Mouse (Mus musculus) granulocyte monocyte progenitor cell, adult 5-6 weeks (primary cell): ENCODE results near the gene Rangap1. TPM values are rescaled to one million over a fixed set of nuclear protein-coding genes. Genes with fewer than 3 reads are reported as not detected.

Experiments
- ATAC-seq: replicated peaks from 2 replicates; pipeline ENCODE4 v1.8.0; 2016; ENCODE audit warnings: mild to moderate bottlenecking, moderate TSS enrichment, inconsistent platforms; ENCODE audit not compliant: poor library complexity, severe bottlenecking
- total RNA-seq, 2 experiments: library from RNA; stranded (forward) in 1 of 2; stranded (reverse) in 1 of 2; fragments of 200-712, 200-1000 nt in 1 of 2; fragments of >200 nt in 1 of 2; fragmentation: Nextera tagmentation in 1 of 2; gene quantifications; 2 replicates each; pipeline ENCODE4 v1.2.3; 2014 to 2017

The Rangap1 gene
- total RNA-seq (2014; fragmentation: Nextera tagmentation) (58.9 and 63.9 TPM in 2 replicates), total RNA-seq (2017) (114 TPM in 2 replicates)

- peak; percentile 67 for ATAC-seq
Measured at GRCm38 (mm10) chr15:81744992-81745600, at the start of gene Rangap1, which contains the start of gene Zc3h7b. TSS of gene Rangap1 (minus strand) at chr15:81745530. TSS of gene Zc3h7b (plus strand) at chr15:81745057.

- ATAC-seq: no peak
Measured at GRCm38 (mm10) chr15:81792444-81792843, 47.1 kb upstream of the Rangap1 start.

GRCm38 (mm10) chr15:81787525-81787924 is 42.2 kb upstream of the Rangap1 start:
- ATAC-seq: no peak

GRCm38 (mm10) chr15:81785701-81786100 is 40.4 kb upstream of the Rangap1 start:
- ATAC-seq: no peak

- no peak for ATAC-seq
Measured at GRCm38 (mm10) chr15:81784762-81785161, 39.4 kb upstream of the Rangap1 start.

GRCm38 (mm10) chr15:81781816-81782215 is 36.5 kb upstream of the Rangap1 start:
- ATAC-seq: no peak

- no peak; the same call in 1 of the 2 replicates for ATAC-seq
Measured at GRCm38 (mm10) chr15:81776631-81777422, 31.5 kb upstream of the Rangap1 start.

GRCm38 (mm10) chr15:81774505-81775171 is 29.3 kb upstream of the Rangap1 start:
- ATAC-seq: no peak

GRCm38 (mm10) chr15:81772431-81773120 is 27.2 kb upstream of the Rangap1 start:
- ATAC-seq: no peak

GRCm38 (mm10) chr15:81769037-81769436 is 23.7 kb upstream of the Rangap1 start:
- ATAC-seq: peak; percentile 52

GRCm38 (mm10) chr15:81766439-81766838 is 21.1 kb upstream of the Rangap1 start:
- no peak for ATAC-seq

GRCm38 (mm10) chr15:81765651-81766050 is 20.3 kb upstream of the Rangap1 start:
- no peak for ATAC-seq

- ATAC-seq: no peak
Measured at GRCm38 (mm10) chr15:81764573-81764972, 19.2 kb upstream of the Rangap1 start.

- no peak for ATAC-seq
Measured at GRCm38 (mm10) chr15:81761959-81762358, 16.6 kb upstream of the Rangap1 start.

GRCm38 (mm10) chr15:81761381-81761780 is 16.1 kb upstream of the Rangap1 start:
- ATAC-seq: no peak

GRCm38 (mm10) chr15:81760361-81761079 is 15.2 kb upstream of the Rangap1 start:
- ATAC-seq: no peak

- ATAC-seq: no peak
Measured at GRCm38 (mm10) chr15:81759542-81759941, 14.2 kb upstream of the Rangap1 start.

- ATAC-seq: no peak
Measured at GRCm38 (mm10) chr15:81758701-81759100, 13.4 kb upstream of the Rangap1 start.

GRCm38 (mm10) chr15:81753669-81754068 is 8.3 kb upstream of the Rangap1 start:
- ATAC-seq: no peak

GRCm38 (mm10) chr15:81749742-81750141 is 4.4 kb upstream of the Rangap1 start:
- ATAC-seq: no peak
